Mouse (Mus musculus): ENCODE measurements around the gene Prkag2. TPM values are rescaled to one million over a fixed set of nuclear protein-coding genes. Genes with fewer than 3 reads are reported as not detected.

The Prkag2 gene
- polyA plus RNA-seq, 1 experiment from 2014 or later = 94.7 TPM

DNA sequence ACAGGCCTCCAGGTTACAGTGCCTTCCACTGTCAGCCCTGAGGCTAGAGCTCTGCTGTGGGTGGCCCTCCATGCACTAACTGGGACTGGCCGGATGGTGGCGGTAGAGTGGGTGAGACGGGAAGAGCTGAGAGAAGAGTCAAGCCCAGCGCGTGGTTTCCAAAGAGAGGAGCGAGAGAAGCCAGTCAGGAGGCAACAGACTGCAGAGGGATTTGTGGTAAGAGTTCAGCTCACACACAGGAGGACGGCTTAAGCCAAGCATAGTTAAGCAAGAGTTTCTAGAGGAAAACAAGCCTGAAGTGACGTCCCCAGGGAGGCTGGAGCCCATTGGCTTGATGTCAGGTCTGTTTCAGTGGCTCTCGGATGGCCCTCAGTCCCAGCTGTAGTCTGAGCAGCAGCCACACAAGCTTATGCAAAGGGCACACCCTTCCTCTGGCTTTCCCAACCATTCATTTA lies 90.0 kb downstream of the Prkag2 start:
- Histone ChIP-seq H3K27me3 (no peaks in the 10 kb centered on the region), H3K36me3 (no peaks in the 10 kb centered on the region), H3K9ac (no peak overlapping the region), H3K9me3 (no peaks in the 10 kb centered on the region), H3K4me2 (peak overlapping the region; percentile 39), H3K27ac (replicated peaks) (no peak overlapping the region), H3K4me1 (replicated peaks) (peaks cover 11% of the 10 kb centered on the region), H3K4me3 (no peak overlapping the region)
- WGBS = 4% methylated on average over 9 of the region's 9 CpGs
- peak; percentile 79 for ATAC-seq (ENCODE audit: low FRiP score, low read depth)

DNA sequence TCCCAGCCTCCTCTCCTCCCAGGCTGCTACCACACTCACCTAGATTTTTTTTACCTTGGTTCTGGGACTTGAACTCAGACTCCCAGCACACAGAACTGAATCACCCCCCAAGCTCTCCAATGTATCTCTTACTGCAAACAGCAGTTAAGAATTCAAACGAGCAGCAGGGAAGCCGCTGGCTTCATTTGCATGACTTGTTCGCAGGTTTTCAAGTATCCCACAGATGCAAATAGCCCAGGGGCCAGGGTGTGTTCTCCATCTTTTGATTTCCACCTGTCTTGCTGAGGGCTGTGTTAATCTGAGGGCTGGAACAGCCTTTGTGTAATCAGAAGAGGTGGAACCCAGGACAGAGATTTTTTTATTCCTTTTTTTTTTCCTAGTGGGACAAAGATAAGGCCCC lies 90.7 kb downstream of the Prkag2 start:
- H3K9me3 ChIP-seq = no peaks in the 10 kb centered on the region
- no peaks in the 10 kb centered on the region for H3K27me3 ChIP-seq
- 33% methylated on average over 3 of the region's 3 CpGs for WGBS
- no peak overlapping the region for H3K27ac ChIP-seq (replicated peaks)
- H3K4me2 ChIP-seq = no peak overlapping the region
- H3K4me3 ChIP-seq = no peak overlapping the region
- H3K4me1 ChIP-seq (replicated peaks) = peaks cover 11% of the 10 kb centered on the region
- H3K9ac ChIP-seq = no peak overlapping the region
- no peaks in the 10 kb centered on the region for H3K36me3 ChIP-seq
- ATAC-seq (ENCODE audit: low FRiP score, low read depth) = no peak

DNA sequence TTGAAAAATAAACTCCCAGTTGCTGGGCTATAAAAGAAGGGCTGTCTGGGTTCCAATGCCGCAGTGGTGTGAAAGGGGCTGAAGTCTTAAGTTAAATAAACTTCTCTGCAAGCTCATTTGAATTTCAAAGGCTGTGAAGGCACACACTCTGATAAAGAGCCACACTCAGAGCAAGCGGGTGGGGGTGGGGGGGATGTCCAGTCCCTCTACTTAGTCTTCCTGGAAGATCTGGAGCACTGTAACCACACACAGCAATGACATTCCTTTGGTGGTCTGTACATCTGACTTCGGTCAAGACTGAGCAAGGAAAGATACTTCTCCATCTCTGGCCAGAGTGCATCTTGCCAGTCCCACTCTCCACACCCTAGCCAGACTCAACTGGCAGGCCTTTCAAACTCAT lies 91.5 kb downstream of the Prkag2 start:
- H3K4me1 ChIP-seq (replicated peaks) = peaks cover 11% of the 10 kb centered on the region
- no peaks in the 10 kb centered on the region for H3K27me3 ChIP-seq
- ATAC-seq (ENCODE audit: low FRiP score, low read depth) = no peak
- no peak overlapping the region for H3K4me3 ChIP-seq
- H3K9me3 ChIP-seq = no peaks in the 10 kb centered on the region
- 39% methylated on average over 3 of the region's 3 CpGs for WGBS
- no peak overlapping the region for H3K9ac ChIP-seq
- H3K36me3 ChIP-seq = no peaks in the 10 kb centered on the region
- H3K27ac ChIP-seq (replicated peaks) = no peak overlapping the region
- H3K4me2 ChIP-seq = no peak overlapping the region

DNA sequence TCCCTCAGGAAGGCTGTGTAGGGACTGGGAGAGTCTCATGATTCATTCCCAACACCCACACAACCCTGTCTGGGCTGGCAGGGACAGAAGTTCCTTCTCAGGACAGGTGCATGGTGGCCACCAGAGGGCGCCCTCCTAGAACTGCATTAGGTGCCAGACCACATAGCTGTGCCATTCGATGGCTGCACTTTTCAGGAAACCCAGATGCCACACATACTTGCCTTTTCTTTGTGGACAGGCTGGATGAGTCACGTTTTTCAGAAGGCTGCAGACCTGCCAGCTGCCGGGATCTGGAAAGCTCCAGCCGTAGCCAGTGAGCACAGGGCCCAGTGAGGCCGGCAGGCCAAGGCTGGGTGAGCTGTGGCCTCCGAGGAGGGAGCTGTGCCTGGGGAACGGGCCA lies 93.6 kb downstream of the Prkag2 start:
- Histone ChIP-seq H3K27me3 (no peaks in the 10 kb centered on the region), H3K36me3 (no peaks in the 10 kb centered on the region), H3K9me3 (no peaks in the 10 kb centered on the region), H3K4me3 (no peak overlapping the region), H3K4me1 (replicated peaks) (peaks cover 11% of the 10 kb centered on the region), H3K4me2 (no peak overlapping the region), H3K27ac (replicated peaks) (no peak overlapping the region), H3K9ac (no peak overlapping the region)
- ATAC-seq (ENCODE audit: low FRiP score, low read depth) = peak; percentile 54; the same call in 1 of the 2 replicates
- 39% methylated on average over 8 of the region's 8 CpGs for WGBS

DNA sequence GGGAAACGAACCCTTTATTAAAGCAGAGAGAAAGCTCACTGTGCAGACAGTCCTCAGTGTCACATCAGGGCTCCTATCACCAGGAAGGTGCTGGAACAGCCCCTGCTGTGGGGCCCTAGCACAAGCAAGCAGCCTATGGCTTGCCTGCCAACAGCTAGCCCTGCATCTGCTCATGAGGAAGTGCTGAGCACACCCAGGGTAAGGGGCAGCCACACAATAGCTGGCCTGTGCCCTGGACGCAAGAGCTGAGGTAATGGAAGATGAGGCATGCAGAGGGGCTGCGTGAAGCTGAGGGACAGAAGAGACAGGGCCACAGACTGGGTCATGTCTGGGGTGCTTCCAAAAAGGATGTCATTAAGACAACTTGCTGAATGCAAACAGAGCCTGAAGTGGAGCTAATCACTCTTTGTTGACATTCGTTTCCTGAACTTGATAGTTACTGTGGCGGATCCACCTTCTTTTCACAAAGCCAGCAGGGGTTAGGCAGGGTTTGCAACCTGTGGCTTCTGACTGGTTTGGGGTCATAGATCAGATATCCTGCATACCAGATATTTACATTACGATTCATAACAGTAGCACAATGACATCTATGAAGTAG lies 94.8 kb downstream of the Prkag2 start:
- 29% methylated on average over 6 of the region's 6 CpGs for WGBS
- no peak for ATAC-seq (ENCODE audit: low FRiP score, low read depth)

DNA sequence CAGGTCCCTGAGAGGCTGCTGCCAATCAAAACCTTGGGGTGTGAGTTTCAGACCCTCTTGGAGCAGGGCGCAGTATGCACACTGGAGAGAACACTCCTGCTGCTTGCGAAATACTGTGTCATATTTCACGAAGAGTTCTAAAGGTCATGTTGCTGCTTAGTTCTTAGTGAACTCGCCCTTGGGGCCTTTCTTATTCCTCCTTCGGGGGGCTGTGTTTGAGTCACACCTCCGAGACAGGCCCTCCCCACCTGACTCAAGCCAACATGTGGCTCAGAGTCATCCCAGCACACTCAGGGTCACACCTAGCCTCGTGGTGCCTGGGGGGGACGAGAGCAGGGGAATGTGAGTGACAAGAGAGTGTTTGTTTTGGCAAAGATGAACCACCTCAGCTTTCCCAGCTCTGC lies 99.0 kb downstream of the Prkag2 start:
- Histone ChIP-seq H3K9me3 (no peaks in the 10 kb centered on the region), H3K4me2 (no peak overlapping the region), H3K9ac (no peak overlapping the region), H3K27me3 (no peaks in the 10 kb centered on the region), H3K4me3 (no peak overlapping the region), H3K27ac (replicated peaks) (no peak overlapping the region), H3K4me1 (replicated peaks) (no peaks in the 10 kb centered on the region), H3K36me3 (no peaks in the 10 kb centered on the region)
- WGBS = 70% methylated on average over 8 of the region's 8 CpGs
- no peak for ATAC-seq (ENCODE audit: low FRiP score, low read depth)

More for the DNA sequence above, 94.8 kb downstream of the Prkag2 start:
- no peak overlapping the region for H3K27ac ChIP-seq (replicated peaks)
- H3K27me3 ChIP-seq = no peaks in the 10 kb centered on the region
- H3K9ac ChIP-seq = no peak overlapping the region
- H3K36me3 ChIP-seq = no peaks in the 10 kb centered on the region
- H3K4me2 ChIP-seq = no peak overlapping the region
- H3K4me3 ChIP-seq = no peak overlapping the region
- H3K9me3 ChIP-seq = no peaks in the 10 kb centered on the region
- H3K4me1 ChIP-seq (replicated peaks) = peaks cover 7% of the 10 kb centered on the region

DNA sequence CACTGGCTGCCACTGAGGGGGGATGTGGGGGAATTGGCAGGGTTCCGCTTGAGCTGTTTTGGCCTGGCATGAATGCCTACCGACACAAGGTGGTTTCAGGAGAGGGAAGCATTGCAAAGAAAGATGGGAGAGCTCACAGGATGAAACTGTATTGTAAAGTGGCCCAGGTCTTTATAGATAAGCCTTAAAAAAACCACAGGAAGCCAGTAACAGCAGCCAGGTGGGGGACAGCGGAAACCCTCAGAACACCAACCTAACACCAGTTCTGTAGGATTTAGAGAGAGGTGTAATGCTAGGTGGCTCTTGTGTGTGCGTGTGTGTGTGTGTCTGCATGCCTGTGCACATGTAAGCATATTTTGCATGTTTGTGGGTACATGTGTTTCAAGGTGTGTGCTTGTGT lies 101.1 kb downstream of the Prkag2 start:
- WGBS = 76% methylated on average over 4 of the region's 4 CpGs
- H3K4me2 ChIP-seq = no peak overlapping the region

DNA sequence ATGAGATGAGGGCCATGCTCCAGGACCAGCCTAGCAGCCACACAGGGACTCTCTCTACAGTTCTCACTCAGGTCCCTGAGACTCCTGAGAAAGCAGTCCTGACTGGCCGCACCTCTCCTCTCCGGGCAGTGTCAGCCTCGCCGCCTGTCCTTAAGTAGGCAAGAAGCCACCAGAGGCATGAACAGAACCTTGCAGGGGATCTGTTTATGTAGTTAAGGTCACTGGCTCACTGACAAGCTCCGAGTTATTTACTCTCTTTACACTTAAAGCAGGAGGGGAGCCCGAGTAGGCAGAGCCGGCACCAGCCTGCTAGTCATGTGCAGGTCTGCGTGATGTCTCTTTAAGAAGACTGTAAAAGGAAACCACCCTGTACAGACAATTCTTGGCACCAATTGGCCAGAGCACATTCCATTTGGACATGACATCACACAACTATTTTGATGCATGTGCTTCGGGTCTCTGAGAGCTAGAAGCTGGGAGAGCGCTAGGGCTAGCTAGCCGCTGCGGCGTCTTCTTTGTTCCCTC lies 104.8 kb downstream of the Prkag2 start:
- Histone ChIP-seq H3K9ac (no peak overlapping the region), H3K9me3 (no peaks in the 10 kb centered on the region), H3K36me3 (no peaks in the 10 kb centered on the region), H3K27me3 (no peaks in the 10 kb centered on the region), H3K4me2 (peak overlapping the region; percentile 41), H3K4me1 (replicated peaks) (peaks cover 4% of the 10 kb centered on the region; the same call in 1 of the 2 replicates), H3K4me3 (0 out of 2 replicates have a peak overlapping the region, but pooled peaks have one; percentile 13), H3K27ac (replicated peaks) (0 out of 2 replicates have a peak overlapping the region, but pooled peaks have one; percentile 37)
- ATAC-seq (ENCODE audit: low FRiP score, low read depth) = peak; percentile 72
- WGBS = 54% methylated on average over 13 of the region's 13 CpGs

More for the DNA sequence above, 101.1 kb downstream of the Prkag2 start:
- Histone ChIP-seq H3K36me3 (no peaks in the 10 kb centered on the region), H3K27ac (replicated peaks) (no peak overlapping the region), H3K9ac (no peak overlapping the region), H3K27me3 (no peaks in the 10 kb centered on the region), H3K9me3 (no peaks in the 10 kb centered on the region), H3K4me3 (no peak overlapping the region), H3K4me1 (replicated peaks) (peaks cover 4% of the 10 kb centered on the region; the same call in 1 of the 2 replicates)
- ATAC-seq (ENCODE audit: low FRiP score, low read depth) = no peak

DNA sequence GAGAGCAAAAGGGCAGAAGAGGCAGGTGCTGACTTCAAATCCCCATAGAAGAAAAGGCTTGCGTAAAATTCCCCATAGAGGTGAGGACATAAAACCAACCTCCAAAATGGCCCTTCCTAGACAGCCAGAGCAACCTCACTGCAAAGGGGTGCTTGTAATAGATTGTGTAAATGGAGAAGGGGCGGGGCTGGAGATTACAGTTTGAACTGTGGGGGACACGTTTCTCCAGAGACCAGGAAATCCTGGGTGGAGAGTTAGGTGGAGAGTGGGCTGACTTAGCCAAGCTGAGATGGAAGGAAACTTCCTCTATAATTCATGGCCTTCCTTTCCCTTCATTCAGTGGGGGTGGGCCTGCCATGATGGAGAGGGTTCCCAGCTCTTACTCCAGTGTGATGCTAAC lies 107.3 kb downstream of the Prkag2 start:
- Histone ChIP-seq H3K27me3 (no peaks in the 10 kb centered on the region), H3K27ac (replicated peaks) (no peak overlapping the region), H3K36me3 (no peaks in the 10 kb centered on the region), H3K4me3 (no peak overlapping the region), H3K4me2 (no peak overlapping the region), H3K9me3 (no peaks in the 10 kb centered on the region), H3K9ac (no peak overlapping the region), H3K4me1 (replicated peaks) (peaks cover 4% of the 10 kb centered on the region; the same call in 1 of the 2 replicates)
- ATAC-seq (ENCODE audit: low FRiP score, low read depth) = no peak
- WGBS = 76% methylated on average over 3 of the region's 3 CpGs

DNA sequence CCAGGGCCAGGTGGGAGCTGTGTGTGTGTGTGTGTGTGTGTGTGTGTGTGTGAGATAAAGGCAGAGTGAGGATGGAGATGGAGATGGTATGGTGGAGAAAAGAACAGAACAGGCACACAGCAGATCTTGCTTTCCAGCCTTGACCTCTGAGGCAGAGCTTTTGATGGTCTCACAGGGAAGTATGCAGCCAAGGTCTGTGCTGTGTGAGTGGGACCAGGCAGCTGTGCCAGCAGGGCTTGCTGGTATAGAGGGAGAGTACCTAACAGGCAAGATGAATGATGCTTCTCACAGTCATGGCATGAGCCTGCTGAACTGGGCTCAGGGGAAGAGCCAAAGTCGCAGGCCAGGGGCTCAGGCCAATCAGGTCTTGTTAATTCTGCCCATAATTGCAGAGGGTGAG lies 108.9 kb downstream of the Prkag2 start:
- 65% methylated on average over 1 of the region's 1 CpGs for WGBS
- H3K4me2 ChIP-seq = no peak overlapping the region
- peaks cover 10% of the 10 kb centered on the region for H3K4me1 ChIP-seq (replicated peaks)
- no peak for ATAC-seq (ENCODE audit: low FRiP score, low read depth)
- no peaks in the 10 kb centered on the region for H3K36me3 ChIP-seq
- no peak overlapping the region for H3K4me3 ChIP-seq
- no peak overlapping the region for H3K27ac ChIP-seq (replicated peaks)
- no peak overlapping the region for H3K9ac ChIP-seq
- no peaks in the 10 kb centered on the region for H3K27me3 ChIP-seq
- no peaks in the 10 kb centered on the region for H3K9me3 ChIP-seq

DNA sequence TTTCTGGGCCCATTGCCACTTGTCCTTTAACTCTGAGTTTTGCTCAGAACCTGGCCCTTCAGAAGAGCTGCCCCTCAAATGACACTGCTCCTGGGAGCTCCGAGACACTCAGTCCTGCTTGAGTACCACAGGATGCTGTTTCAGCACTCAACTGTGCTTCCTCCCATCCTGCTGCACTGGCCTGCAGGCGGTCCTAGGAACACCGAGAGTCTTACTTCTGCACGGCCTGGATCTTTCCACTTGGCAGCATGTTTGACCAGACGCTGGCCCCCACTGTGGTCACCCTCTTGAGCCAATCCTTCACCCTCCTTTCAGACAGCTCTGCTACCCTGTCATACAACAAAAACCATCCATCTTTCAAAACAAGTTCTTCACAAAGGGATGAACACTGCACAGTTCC lies 110.0 kb downstream of the Prkag2 start:
- H3K36me3 ChIP-seq = no peaks in the 10 kb centered on the region
- H3K9me3 ChIP-seq = no peaks in the 10 kb centered on the region
- no peak for ATAC-seq (ENCODE audit: low FRiP score, low read depth)
- no peak overlapping the region for H3K4me3 ChIP-seq
- H3K4me1 ChIP-seq (replicated peaks) = peaks cover 17% of the 10 kb centered on the region
- no peak overlapping the region for H3K9ac ChIP-seq
- H3K27me3 ChIP-seq = no peaks in the 10 kb centered on the region
- no peak overlapping the region for H3K4me2 ChIP-seq
- no peak overlapping the region for H3K27ac ChIP-seq (replicated peaks)
- 68% methylated on average over 5 of the region's 5 CpGs for WGBS

DNA sequence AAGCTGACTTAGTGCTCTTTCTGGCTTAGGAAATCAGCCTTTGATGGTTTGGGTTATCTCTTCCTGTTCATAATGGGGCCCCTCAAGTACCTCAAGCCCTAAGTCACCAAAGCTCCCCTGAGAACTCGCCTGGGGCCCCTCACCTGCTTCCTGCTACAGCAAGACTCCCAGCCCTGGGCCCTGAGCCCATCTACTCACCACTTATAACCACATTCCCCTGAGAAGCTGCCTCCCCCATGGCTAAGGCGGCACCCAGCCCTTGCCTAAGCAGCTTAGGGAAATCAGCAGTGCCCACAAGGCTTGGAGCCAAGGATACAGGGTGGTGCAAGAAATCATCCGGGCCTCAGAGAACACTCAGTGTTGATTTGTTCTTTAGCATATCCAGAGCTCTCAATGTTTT lies 110.8 kb downstream of the Prkag2 start:
- 69% methylated on average over 3 of the region's 3 CpGs for WGBS

More for the DNA sequence above, 110.8 kb downstream of the Prkag2 start:
- Histone ChIP-seq H3K9ac (no peak overlapping the region), H3K9me3 (no peaks in the 10 kb centered on the region), H3K4me3 (no peak overlapping the region), H3K4me1 (replicated peaks) (peaks cover 25% of the 10 kb centered on the region), H3K27ac (replicated peaks) (no peak overlapping the region), H3K4me2 (no peak overlapping the region), H3K36me3 (no peaks in the 10 kb centered on the region), H3K27me3 (no peaks in the 10 kb centered on the region)
- no peak for ATAC-seq (ENCODE audit: low FRiP score, low read depth)

Data from hindbrain, embryonic 15.5 days (tissue).